Mouse (Mus musculus) kidney, adult 2 months (tissue): ENCODE results near the gene Coro1b. TPM values are rescaled to one million over a fixed set of nuclear protein-coding genes. Genes with fewer than 3 reads are reported as not detected.

Experiments used
- DNase-seq: peaks from one replicate; pipeline ENCODE4 v3.0.0; 2021
- H3K27ac ChIP-seq: fragments of 200-500 bp; 2 replicates; pipeline ENCODE4 v1.5.1; 2012; ENCODE audit warnings: low read depth, low read length, control low read depth, inconsistent platforms; ENCODE audit not compliant: insufficient read depth
- H3K27me3 ChIP-seq: fragments of 200-500 bp; replicated peaks from 2 replicates; pipeline ENCODE4 v1.6.1; 2012; ENCODE audit warnings: mild to moderate bottlenecking, moderate library complexity, low read length, inconsistent platforms; ENCODE audit not compliant: control insufficient read depth, insufficient read depth
- H3K36me3 ChIP-seq: fragments of 200-500 bp; 2 replicates; pipeline ENCODE4 v1.6.1; 2012; ENCODE audit warnings: mild to moderate bottlenecking, moderate library complexity, low read length, inconsistent platforms; ENCODE audit not compliant: control insufficient read depth, insufficient read depth
- H3K4me1 ChIP-seq: fragments of 200-500 bp; 2 replicates; pipeline ENCODE4 v1.6.1; 2011; ENCODE audit warnings: low read length; ENCODE audit not compliant: control insufficient read depth, insufficient read depth
- H3K4me3 ChIP-seq: fragments of 200-500 bp; 2 replicates; pipeline ENCODE4 v1.5.1; 2011; ENCODE audit warnings: mild to moderate bottlenecking, low read depth, low read length, control low read depth; ENCODE audit not compliant: insufficient read depth
- CTCF ChIP-seq: fragments of 200-500 bp; conservative IDR thresholded peaks from 2 replicates; pipeline ENCODE4 v1.5.1; 2011; ENCODE audit warnings: low read depth, mild to moderate bottlenecking, control low read depth, low read length, moderate library complexity, mixed read lengths; ENCODE audit not compliant: insufficient read depth, insufficient read length
- POLR2A ChIP-seq: fragments of 200-500 bp; IDR thresholded peaks from one replicate; pipeline ENCODE4 v1.6.1; 2011; ENCODE audit warnings: low read depth, low read length, control low read depth
- WGBS: fragments of 180-500 bp; shearing (Covaris S2); methylation state at CpG from one replicate; pipeline ENCODE4 v1.1.7; 2018; 5-methylcytosine and 5-hydroxymethylcytosine counted together
- polyA plus RNA-seq: library from polyadenylated mRNA; depleted of rRNA; stranded (reverse); fragments of >200 nt; gene quantifications from 2 replicates; pipeline ENCODE4 v1.2.3, GENCODE M21; 2012

The Coro1b gene
- polyA plus RNA-seq, 1 experiment = 176 TPM

DNA sequence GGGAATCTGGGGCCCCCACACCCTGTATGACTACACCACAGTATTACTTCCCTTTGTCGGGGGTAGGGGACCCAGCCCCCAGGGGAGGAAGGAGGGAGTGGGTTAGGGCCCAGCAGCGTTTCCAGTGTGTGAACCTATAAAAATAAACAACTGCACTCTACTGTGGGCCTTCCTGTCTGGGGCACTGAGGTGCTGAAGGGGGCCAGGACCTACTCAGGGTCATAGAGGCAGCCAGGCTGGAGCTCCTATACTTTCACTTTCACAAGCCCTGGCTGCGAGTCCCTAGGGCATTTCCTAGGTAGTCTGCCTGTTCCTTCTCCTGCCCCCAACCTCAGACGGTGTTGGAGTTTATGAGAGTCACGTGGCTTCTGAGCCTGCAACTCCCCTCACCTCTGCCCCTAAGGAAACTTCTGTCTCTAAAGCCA, 34.6 kb upstream of the Coro1b start:
- 9% methylated on average over 5 of the region's 5 CpGs for WGBS
- Histone ChIP-seq H3K4me1 (peaks cover 19% of the 10 kb centered on the region), H3K27me3 (no peaks in the 10 kb centered on the region), H3K27ac (peak overlapping the region; percentile 65), H3K36me3 (no peaks in the 10 kb centered on the region), H3K4me3 (no peak overlapping the region)
- peak; percentile 66 for DNase-seq
- TF ChIP-seq POLR2A = no peak
- TF ChIP-seq CTCF = no peak

DNA sequence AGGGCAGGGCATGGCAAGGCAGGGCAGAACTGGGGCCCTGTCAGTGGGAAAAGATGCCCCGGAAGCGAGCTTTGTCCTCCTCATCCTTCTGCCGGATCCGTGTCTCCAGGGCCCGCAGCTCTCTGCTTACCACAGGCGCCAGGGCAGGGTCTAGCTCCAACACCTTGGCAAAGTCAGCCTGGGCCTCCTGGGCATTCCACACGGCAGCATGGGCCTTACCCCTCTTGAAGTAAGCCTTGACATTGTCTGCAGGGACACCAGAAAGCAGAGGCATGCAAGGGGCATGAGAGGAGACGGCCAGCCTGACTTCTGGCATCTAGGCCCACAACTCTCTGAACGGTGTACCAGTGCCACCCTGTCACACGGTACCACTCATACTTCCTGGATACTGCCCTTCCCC, 33.9 kb upstream of the Coro1b start:
- Histone ChIP-seq H3K27me3 (no peaks in the 10 kb centered on the region), H3K4me3 (no peak overlapping the region), H3K36me3 (no peaks in the 10 kb centered on the region), H3K27ac (no peak overlapping the region), H3K4me1 (peaks cover 19% of the 10 kb centered on the region)
- no peak for DNase-seq
- 82% methylated on average over 10 of the region's 10 CpGs for WGBS
- TF ChIP-seq CTCF = no peak
- TF ChIP-seq POLR2A = no peak

DNA sequence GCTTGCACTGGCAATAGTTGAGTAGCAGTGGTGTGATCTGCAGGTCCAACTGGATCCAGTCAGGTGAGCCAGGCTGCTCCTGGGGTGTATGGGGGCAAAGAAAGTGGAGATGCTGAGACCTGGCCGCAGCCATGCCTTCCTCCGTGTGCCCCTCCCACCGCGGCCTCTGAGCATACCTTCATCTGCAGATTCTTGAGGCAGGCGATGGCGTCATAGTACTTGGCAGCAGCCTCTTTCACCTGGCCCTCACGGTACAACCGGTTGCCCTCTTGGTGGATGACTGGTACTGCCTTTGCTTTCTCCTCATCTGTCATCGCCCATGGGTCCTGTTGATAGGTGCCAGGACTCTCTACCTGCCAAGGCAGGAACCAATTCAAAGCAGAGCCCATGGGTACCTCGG, 33.3 kb upstream of the Coro1b start:
- Histone ChIP-seq H3K27ac (no peak overlapping the region), H3K36me3 (no peaks in the 10 kb centered on the region), H3K4me1 (peaks cover 19% of the 10 kb centered on the region), H3K4me3 (no peak overlapping the region), H3K27me3 (no peaks in the 10 kb centered on the region)
- TF ChIP-seq CTCF (no peak), POLR2A (no peak)
- WGBS = 97% methylated on average over 10 of the region's 10 CpGs
- no peak for DNase-seq

DNA sequence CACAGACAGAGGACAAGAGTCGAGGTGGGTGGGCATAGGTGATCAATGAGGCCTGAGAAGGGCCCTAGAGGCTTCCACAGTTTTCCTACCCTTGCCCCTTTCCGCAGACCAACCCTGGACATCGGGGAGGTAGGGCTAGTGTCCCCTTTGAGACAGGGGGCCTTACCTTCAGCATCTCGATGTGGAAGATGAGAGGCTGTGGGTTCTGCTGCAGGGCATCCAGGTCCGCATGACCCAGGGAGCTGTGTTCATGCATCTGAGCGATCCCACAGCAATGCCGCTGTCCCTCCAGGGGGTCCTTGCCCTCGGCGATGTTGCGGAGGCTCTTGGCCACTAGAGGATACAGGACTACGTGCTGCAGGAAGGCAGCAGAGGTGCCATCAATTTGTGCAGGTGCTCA, 32.6 kb upstream of the Coro1b start:
- no peak overlapping the region for H3K4me3 ChIP-seq
- peaks cover 24% of the 10 kb centered on the region for H3K4me1 ChIP-seq
- 89% methylated on average over 11 of the region's 11 CpGs for WGBS
- DNase-seq = no peak
- no peaks in the 10 kb centered on the region for H3K27me3 ChIP-seq
- H3K27ac ChIP-seq = no peak overlapping the region
- TF ChIP-seq CTCF (no peak), POLR2A (no peak)
- H3K36me3 ChIP-seq = no peaks in the 10 kb centered on the region

DNA sequence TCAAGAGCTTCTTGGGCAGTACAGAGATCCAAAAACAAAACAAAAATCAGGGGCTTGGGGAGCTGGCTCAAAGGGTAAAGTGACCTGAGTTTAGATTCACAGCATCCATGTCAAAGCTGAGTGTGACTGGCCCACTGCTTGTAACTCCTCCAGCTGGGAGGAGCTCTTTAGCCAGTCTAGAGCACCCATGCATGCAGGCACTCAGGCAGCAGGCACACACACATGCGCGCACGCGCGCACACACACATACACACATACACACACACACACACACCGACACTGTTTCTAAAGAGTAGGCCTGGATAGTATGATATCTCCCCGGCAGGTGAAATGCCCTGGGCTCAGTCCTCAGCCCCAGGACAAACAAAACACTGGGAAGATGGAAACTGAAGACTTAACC, 31.4 kb upstream of the Coro1b start:
- Histone ChIP-seq H3K27ac (no peak overlapping the region), H3K4me3 (no peak overlapping the region), H3K4me1 (peaks cover 24% of the 10 kb centered on the region), H3K27me3 (no peaks in the 10 kb centered on the region), H3K36me3 (no peaks in the 10 kb centered on the region)
- no peak for DNase-seq
- 59% methylated on average over 7 of the region's 7 CpGs for WGBS
- TF ChIP-seq CTCF = no peak
- no peak for TF ChIP-seq POLR2A

DNA sequence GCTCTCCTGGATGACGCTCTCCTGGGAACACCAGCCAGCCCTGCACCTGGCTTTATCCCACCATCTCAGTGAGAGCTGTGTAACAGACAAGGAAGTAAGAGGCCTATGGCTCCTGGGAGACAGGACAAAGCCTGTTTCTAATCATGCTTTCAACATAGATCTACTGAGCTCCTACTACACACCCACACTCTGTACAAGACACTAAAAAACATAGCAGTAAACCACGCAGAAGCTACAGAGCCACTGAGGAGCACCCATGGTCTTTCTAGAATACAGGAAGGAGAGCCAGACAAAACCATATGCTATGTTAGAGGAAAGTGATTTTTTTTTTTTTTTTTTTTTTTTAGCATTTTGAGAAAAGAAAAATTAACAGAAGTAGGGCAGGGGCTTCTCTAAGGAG, 30.1 kb upstream of the Coro1b start:
- no peak overlapping the region for H3K4me3 ChIP-seq
- WGBS = 99% methylated on average over 2 of the region's 2 CpGs
- H3K27ac ChIP-seq = no peak overlapping the region

DNA sequence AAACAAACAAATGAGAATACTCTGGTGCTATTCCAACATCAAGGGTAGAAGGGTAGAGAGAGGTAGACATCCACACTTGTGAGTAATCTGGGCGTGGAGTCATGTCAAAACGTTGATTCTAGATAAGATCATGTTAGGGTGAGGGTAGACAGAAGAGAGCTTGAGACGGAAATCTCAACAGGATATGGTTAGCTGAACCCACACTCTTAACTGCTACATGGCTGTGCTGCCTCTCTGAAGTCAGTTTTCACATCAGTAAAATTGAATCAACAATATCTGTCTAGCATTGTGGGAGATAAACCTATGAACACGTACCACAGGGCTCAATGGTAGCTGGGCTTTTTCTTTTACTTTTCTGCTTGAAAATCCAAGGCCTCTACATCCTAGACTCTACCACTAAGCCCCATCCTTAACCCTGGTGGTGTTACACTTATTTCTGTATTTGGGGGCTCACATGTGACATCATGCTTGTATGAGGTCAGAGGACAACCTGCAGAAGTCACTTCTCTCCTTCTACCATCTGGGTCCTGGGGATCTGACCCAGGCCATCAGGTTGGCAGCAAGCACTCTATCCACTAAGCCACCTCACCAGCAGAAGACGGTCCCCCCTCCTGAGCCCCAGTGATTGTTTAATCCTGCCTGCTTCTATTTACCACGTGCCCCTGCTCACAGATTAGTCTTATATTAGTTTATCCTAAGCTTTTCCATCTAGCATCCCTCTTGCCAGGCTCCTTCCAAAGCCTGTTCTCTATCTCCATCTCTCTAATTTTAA, 28.5 kb upstream of the Coro1b start:
- 85% methylated on average over 6 of the region's 6 CpGs for WGBS
- H3K27ac ChIP-seq = no peak overlapping the region
- TF ChIP-seq CTCF (no peak), POLR2A (no peak)
- no peaks in the 10 kb centered on the region for H3K36me3 ChIP-seq
- H3K4me3 ChIP-seq = no peak overlapping the region
- H3K27me3 ChIP-seq = no peaks in the 10 kb centered on the region
- peaks cover 4% of the 10 kb centered on the region for H3K4me1 ChIP-seq
- DNase-seq = no peak

More for the DNA sequence above, 30.1 kb upstream of the Coro1b start:
- TF ChIP-seq CTCF = no peak
- TF ChIP-seq POLR2A = no peak
- DNase-seq = no peak
- H3K27me3 ChIP-seq = no peaks in the 10 kb centered on the region
- H3K4me1 ChIP-seq = peaks cover 15% of the 10 kb centered on the region
- no peaks in the 10 kb centered on the region for H3K36me3 ChIP-seq
